Mouse (Mus musculus) forelimb bud, embryonic 11.5 days (tissue): Measurements from ENCODE around the gene Clec16a.

Experiments
- DNase-seq: peaks from one replicate; pipeline ENCODE4 v3.0.0-alpha.2; 2012; ENCODE audit warnings: low read depth, low spot score

Gene Clec16a

DNA sequence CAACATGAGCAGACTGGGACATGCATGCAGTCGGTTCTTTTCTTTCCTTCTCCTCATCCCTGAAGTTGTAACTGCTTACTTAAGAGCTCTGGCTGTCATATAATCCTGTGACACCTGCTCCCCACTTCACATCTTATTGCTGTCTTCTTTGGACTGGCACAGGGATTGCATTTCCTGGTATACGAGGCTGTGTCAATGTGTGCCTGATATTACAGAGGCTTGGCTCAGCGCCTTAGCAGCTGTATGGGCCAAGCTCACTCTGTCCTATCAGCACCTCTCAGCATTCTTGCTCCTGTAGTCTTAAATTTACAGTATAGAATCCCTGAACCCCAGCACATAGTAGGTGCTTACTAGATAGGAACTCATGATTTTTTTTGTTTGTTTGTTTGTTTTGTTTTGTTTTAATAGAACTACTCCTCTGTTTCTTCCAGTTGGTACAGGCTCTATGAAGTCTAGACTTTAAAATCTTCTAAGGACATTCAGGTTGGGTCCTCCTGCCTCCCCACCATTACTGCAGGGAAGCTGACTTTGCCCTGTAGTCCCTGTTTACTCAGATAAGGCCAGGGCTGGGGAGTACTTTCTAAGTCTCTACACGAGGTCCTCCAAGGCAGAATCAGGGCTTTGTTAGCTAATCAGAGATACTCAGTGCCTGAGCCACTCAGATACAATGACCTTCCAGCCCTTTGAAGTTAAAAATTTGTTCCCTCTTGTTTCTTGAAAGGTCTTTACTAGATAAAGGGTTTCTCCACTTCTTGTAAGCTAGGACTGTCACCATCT, 97.9 kb downstream of the Clec16a start:
- DNase-seq = no peak

DNA sequence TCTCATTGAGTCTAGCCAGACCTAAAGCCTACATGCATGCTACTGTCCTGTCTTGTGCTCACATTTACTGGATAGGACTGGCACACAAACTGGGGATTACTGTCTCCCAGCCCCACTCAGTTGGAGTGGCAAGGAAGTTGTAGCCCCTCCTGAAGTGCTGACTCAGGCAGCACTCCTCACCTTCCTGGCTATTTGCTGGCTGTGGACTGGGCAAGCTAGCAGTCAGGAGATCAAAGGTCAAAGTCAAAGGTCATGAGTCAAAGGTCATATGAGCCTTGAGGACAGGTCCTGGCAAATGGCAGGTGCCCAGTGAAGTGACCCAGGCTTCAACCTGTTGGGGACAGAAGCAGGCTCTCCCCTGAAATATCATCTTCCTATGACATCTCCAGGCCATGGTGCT, 99.1 kb downstream of the Clec16a start:
- no peak for DNase-seq

DNA sequence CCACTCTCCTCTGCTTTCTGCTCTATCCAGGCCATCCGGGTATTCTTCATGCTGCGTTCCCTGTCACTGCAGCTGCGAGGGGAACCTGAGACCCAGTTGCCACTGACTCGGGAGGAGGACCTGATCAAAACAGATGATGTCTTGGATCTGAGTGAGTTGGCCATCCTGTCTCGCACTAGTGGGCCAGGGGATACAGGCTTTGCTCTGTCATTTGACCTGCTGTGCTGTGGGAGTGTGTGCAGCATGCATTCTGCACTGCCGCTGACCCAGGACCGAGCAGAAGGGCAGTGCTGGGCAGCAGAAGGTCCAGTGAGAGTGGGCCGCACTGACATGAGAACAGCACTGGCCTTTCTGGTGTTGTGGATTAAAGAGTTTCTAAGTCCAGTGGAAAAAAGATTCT, 99.6 kb downstream of the Clec16a start:
- no peak for DNase-seq

DNA sequence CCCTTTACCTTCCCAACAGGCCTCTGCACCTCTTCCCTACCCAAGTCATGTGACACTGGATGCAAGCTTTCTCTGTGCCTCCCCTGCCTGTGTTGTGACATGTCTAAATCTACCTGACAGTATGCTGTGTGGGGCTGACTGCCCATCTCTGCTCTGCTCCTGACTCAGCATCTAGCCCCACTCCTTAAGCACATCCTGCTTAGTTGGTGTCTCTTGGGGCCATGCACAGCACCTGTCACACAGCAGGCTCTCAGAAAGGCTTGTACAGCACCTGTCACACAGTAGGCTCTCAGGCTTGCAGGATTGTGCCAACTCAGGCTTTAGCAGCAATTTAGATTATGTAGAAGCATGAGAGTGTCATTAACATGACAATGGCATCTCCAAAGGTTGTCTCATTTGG, 106.7 kb downstream of the Clec16a start:
- DNase-seq = no peak

DNA sequence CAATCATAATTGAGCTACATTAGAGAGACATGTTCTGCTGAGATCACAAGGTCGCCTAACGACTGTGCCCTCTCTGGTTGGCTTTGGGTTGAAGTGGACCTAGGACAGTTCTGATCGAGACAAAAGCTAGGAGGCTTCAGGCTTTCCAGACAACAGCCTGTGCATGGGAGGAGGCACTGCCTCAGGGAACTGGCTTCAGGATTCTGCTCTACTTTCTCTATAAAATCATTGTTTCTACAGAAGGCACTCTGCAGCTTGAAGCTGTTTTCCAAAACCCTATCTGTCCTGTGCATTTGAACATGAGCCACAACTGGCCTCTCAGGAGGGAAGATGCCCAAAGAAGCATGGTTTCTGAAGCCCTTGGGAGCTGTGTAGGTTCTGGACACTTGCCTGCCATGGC, 107.8 kb downstream of the Clec16a start:
- no peak for DNase-seq

DNA sequence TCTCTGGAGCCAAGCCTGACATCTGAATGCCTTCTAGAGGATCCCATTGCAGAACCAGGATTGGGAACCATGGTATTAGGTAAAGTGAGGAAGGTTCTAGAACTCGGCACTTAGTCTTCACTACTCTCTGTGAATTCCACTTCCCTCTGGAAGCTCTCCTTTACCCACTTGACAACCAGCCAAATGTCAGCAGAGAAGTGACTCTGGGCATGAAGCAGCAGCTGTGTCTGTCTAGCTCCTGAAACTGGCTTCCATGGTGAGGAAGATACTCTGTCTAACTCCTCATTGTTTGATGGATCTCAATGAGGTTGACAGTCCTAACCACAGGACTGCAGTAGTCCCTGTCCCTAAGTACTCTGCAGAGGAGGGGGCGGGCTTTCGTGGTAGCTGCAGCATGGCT, 110.1 kb downstream of the Clec16a start:
- DNase-seq = no peak

DNA sequence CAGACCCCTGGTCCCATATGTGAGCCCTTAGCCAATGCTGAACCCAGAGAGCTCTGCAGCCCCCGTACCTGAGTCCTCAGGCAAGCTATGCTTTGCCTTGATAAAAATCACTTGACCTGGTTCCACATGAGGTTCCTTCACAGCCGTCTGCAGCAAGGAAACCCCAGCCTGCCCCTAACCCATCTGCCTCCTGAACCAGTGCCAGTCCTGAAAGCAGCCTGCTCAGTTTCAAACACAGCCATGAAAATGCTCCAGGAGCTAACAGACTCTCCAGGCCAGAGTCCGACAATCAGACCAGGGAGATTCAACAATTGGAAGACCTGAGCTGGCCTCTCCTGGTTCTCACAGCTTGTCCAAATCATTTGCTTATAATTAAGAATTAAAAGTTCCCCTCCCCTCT, 110.8 kb downstream of the Clec16a start:
- DNase-seq = no peak

DNA sequence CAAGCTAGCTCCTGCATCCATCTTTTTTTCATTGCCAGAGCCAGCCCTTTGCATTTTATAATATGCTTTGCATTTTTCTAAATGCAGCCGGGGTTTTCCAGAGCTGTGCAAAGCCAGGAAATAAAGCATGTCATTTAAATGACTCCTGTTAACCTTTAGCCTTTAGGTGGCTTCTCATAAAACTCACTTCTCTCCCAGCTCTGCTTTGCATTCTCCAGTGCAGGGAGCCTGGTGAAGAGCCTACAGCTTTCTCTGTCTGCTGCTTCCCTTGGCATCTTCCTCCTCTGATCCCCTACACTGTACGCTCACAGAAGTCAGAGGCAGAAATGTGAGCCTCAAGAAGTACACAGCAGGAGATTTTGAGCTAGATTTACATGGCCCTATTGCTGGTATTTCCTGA, 111.3 kb downstream of the Clec16a start:
- peak; percentile 57 for DNase-seq

DNA sequence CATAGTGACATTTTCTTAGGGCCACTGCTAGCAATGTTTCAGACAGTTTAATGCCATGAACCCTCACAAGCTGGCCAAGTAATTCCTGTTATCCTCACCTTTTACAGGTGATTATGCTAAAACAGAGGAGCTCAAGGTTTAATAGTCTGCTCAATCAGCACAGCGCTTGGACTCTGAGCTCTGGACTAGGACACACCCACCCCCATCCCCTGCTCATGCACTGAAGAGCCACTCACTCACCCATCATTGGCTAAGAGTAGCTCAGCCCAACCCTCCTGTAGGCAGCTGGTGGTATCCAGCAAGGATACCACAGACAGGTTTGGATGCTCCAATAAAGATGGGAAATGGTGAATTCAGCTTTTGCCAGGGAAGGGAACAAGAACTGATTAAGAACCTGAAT, 111.8 kb downstream of the Clec16a start:
- DNase-seq = no peak

DNA sequence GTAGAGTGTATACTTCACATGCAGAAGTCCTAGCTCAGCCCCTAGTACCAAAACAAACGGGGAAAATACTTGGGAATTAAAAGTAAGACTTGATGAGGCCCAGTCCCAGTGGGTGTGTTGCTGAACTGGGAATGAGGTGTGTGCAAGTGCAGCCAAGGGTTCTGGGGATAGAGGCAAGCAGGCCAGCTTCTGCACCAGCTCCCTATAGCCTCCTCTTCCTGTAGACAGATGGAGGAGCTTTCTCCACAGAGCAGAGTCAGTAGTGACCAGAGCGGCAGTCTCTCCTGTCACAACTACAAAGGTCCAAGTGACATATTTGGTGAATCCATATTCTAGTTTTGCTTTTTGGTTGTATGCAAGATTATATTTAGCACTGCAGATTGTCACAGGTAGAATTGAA, 114.1 kb downstream of the Clec16a start:
- DNase-seq = no peak

DNA sequence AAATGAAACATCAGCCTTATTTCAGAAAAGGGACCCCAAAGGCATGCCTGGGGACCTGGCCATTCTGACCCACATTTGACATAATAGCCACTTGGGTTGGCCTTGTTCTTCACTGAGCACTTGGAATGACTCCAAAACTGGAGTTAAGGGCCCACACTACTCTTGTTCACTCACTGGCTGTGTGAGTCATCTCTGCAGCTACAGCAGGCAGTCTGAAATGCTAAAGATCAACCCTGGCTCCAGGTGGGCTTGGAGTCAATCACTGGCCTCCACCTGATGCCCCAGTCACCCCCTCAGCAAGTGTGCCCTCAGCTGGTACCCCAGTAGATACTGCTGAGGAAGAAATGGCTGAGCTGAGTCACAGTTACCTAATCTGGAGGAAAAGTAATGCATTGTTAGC, 115.4 kb downstream of the Clec16a start:
- DNase-seq = no peak

DNA sequence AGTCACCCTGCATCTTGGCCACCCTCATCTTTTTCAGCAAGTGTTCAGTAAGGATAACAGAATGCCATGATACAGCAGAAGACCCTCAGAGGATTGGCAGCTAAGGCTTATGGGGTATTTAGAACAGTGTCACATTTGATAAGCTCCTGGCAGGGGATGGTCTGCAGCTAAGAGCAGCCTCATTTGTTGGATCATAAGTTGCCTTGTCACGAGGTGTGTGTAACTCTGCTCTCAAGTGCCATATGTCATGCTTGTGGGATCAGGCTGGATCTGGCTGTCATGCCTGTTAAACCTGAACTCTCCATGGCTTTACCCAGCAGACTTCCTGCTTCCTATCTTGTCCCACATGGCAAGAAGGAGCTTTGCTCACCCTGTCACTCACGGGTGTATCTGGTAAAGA, 116.2 kb downstream of the Clec16a start:
- no peak for DNase-seq

DNA sequence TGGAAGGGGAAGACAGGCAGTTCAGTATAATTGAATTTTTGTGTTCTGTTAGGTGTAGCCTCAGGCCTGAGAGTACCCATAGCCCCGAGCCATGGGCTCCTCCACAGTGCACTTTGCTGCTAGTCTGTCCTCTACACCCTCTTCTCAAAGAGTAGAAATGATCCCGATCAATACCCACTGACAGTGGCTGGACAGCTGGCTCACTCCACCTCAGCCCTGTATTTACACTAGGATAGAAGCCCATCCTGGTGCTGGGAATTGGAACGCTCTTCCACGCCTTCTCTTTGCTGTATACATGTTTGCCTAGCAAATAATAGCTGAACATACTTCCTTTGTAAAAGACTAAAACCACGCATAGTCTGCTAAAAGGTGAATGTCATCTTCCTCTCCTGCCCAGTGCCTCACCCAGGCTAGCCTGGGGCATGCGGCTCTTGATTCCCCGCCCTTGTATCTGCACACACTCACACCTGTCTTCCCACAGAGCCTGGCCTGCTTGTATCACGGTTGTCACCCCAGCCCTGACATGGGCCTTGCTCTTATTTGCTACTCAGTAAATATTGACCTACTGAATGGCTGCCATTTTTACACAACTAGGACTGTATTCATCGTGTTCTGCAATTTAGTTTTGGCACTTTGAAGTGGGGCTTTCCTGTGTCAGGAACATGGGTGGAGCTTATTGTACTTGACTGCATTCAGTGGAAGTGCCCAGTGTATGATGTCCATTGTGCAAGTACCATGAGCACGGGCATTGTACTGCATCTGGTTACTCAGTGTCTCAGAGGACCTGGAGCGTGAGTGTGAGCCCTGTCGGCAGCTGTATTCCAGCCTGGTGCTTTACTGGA, 119.0 kb downstream of the Clec16a start:
- no peak for DNase-seq

DNA sequence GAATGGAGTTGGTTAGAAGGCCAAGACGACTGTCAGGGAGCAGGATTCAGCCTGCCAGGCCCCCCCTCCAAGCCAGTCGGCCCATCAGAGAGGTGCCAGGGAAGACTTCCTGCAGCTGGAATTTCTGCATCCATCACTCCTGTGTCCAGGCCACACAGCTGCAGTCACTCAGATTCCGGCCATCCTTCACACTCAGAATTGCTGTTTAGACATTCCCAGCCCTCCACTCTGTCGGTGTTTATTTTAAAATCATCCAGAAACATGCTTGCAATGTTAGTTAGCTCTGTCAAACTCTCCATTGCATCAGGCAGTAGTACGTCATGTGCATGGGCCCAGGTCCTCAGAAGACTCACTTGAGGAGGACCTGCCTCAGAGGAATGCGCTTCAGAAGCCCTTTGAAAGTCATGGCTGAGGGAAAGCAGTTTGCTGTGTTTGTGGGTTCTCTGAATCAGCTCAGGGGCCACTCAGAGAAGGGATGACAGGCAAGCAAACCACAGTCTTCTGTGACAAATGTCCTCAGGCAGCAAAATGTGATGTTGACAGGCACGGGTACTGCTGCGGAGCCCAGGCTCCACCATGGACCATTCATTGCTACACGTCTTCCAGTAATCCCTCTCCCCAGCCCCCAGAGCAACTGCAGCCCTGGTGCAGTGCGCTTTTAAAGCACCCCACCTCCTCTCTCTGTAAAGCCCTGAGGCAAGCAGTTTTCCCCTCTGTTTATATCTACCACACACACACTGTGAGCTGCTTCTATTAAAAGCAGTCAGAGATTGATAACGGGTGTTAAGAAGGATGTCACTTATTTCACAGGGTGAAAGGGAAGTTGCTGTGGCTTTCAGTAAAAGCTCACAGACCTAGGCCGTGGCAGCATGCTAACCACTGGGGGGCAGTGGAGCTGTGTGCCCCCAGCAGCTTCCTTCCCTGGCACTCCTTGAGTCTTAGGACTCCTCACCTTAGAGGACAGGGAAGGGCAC, 120.1 kb downstream of the Clec16a start:
- peak; percentile 36 for DNase-seq

DNA sequence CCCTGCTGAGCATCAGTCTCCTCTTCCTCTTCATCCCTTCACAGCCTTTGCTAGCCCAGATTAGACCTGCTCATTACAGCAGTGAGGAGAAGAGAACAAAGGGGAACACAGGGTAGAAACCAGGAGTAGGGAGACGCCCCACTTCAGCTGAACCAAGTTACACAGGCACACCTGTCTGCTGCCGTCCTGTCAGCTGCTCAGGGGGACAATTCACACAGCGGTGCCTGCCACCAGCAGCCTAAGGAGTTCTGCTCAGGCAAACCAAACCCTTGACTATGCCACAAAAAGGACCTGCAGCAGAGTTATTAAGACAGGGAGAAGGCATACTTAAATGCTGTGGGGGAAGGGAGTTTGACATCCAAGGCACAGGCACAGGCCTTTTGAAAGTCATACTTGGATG, 121.6 kb downstream of the Clec16a start:
- DNase-seq = no peak

DNA sequence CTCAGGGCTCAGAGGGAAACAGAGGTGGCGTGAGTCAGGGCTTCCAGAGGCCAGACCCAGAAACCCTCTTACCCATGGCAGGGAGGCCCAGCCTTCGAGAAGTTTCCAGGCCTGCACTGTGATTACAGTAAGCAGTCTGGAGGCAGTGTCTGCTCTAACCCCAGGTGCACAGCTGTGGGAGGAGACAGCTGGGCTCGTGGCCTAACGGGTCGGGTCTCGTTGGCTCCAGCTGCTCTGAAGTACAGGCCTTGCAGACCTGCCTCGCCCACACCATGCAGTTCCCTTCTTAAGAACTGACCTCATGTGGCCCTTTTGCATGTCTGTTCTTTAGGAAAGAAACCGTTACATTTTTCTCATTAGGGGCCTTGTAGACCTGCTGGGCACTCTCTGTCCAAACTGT, 123.3 kb downstream of the Clec16a start:
- DNase-seq = peak; percentile 26

DNA sequence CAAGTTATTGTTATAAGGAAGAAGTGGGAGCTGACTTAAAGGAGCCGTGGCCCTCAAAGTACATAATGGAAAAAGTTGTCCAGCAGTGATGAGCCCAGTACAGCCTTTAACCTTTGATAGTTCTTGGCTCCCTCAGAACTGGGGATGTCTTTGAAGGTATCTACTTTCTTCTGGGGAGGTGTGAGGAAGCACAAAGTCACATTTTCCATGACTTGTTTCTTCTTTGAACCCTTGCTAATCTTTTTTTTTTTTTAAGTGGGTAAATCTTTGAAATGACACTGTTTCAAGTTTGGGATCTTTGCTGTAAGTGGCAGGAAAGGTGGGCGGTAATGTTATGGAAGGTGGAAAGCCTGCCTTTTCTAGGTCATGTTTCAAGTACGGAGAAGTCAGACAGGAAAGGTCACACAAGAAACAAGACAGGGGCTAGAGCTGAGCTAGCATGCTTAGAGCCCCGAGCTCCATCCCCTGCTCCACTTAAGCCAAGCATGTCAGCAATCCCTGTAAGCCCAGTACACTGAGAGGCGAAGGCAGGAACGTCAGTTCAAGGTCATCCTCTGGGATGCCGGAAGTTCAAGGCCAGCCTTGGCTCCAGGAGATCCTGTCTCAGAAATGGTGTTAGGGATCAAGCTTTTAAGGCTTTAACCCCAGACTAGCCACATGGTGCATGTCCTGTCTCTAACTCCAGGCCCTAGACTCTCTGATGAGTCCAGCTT, 124.0 kb downstream of the Clec16a start:
- no peak for DNase-seq

DNA sequence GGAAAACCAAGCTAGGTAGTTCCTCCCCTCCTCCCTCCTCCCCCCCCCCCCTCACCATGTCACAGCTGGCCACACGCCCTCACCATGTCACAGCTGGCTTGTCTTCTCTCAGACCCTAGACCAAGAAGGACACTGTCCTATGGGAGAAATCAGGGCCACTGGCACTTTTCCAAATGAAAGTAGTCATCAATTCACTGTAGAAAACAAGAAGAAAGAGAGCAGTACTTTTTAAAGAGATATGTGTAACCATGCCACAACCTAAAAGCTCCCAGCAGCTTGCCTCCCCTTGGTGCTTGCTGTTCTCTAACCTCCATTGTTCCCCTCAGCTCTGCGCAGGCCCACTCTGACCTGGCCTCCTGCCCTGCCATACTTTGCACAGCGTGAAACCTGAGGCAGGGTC, 124.8 kb downstream of the Clec16a start:
- DNase-seq = no peak

DNA sequence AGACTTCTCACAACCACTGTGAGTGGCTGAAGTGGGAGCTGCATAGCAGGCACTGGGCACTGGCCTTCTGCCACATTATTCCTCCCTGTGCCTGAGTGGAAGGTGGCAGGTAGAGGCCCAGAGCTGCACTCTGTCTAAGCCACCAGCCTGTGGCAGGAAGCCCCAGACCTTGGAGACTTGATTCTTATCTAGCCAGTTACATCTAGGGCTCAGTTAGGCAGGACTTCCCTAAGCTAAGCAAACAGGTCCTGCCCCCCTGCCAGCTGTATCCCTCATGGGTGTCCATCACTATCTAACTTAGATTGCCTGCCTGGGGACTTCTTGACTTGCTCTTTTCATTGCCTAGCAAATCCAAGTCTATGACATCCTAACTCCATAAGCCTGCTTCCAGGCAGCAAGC, 127.4 kb downstream of the Clec16a start:
- DNase-seq = no peak

DNA sequence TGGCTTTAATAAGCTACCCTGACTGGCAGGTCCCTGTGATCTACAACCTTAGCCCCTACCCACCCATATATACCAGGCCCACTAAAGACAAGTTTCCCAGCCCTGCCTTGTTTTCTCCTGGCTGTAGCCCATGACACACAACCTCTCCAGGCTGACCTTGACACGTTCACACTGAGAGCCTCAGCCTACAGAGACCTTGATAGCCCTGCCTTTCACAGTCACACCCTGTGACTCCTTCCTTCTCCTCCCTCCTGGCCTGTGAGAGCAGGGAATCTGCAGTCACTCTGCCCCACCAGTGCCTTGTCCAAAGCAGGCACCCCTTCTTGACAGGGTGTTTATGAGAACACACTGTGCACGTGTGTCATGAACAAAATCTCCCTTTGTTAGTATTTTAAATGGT, 128.9 kb downstream of the Clec16a start:
- no peak for DNase-seq

DNA sequence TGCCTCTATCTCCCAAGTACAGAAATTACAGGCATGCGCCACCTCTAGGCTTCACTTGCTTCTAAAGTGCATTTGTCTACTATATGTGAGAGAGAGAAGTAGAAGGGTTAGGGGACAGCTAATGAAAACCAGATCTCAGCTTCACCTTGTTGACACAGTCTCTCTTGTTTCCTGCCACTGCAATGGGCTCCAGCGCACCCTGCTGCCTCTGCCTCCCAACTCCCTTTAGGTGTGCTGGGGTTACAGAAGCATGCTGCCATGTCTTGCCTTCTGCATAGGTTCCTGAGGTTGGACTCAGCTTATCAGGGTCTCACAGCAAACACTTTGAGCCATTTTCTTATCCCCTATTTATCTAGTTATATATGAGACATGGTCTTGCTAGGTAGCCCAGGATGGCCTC, 129.8 kb downstream of the Clec16a start:
- no peak for DNase-seq
